Mouse (Mus musculus) stomach, embryonic 16.5 days (tissue): ENCODE results near the gene C1ql3. TPM values are rescaled to one million over a fixed set of nuclear protein-coding genes. Genes with fewer than 3 reads are reported as not detected.
A peak's percentile ranks its signal among the peaks of the same experiment; 100 is the strongest.

Experiments
- ATAC-seq: fragments of 200-750 bp; cut with Nextera tagmentation; 2 replicates; pipeline ENCODE4 v1.8.0; 2017; ENCODE audit warnings: moderate number of reproducible peaks, moderate TSS enrichment; ENCODE audit not compliant: insufficient read depth, low FRiP score
- H3K27ac ChIP-seq: fragments of 300-500 bp; sonication (generic); 2 replicates; pipeline ENCODE4 v1.5.1; 2014; ENCODE audit warnings: low read length
- H3K27me3 ChIP-seq: fragments of 300-500 bp; sonication (generic); 2 replicates; pipeline ENCODE4 v1.6.1; 2014; ENCODE audit warnings: low read length, control low read depth, mixed read lengths; ENCODE audit not compliant: control insufficient read depth, insufficient read depth
- H3K36me3 ChIP-seq: fragments of 300-500 bp; sonication (generic); 2 replicates; pipeline ENCODE4 v1.6.1; 2014; ENCODE audit warnings: low read length; ENCODE audit not compliant: control insufficient read depth, insufficient read depth
- H3K4me1 ChIP-seq: fragments of 300-500 bp; sonication (generic); 2 replicates; pipeline ENCODE4 v1.6.1; 2014; ENCODE audit warnings: low read length, control low read depth, mixed read lengths; ENCODE audit not compliant: control insufficient read depth, insufficient read depth
- H3K4me2 ChIP-seq: fragments of 300-500 bp; sonication (generic); 2 replicates; pipeline ENCODE4 v1.6.1; 2014; ENCODE audit warnings: low read depth, low read length, mixed read lengths
- H3K4me3 ChIP-seq: fragments of 300-500 bp; sonication (generic); replicated peaks from 2 replicates; pipeline ENCODE4 v1.5.1; 2014; ENCODE audit warnings: mild to moderate bottlenecking, low read length
- H3K9ac ChIP-seq: fragments of 300-500 bp; sonication (generic); 2 replicates; pipeline ENCODE4 v1.6.1; 2014; ENCODE audit warnings: low read length
- H3K9me3 ChIP-seq: fragments of 300-500 bp; sonication (generic); replicated peaks from 2 replicates; pipeline ENCODE4 v1.6.1; 2016; ENCODE audit warnings: low read length, control low read depth; ENCODE audit not compliant: control insufficient read depth
- WGBS: fragments of 180-500 bp; shearing (Covaris S2); extraction: QIAGEN DNeasy Blood & Tissue Kit; methylation state at CpG from one replicate; pipeline ENCODE4 v1.1.7; 2014; 5-methylcytosine and 5-hydroxymethylcytosine counted together
- polyA plus RNA-seq: library from polyadenylated mRNA; unstranded; fragments of >200 nt; fragmentation: Nextera tagmentation; extraction: Ambion mirVana; gene quantifications from 2 replicates; pipeline ENCODE4 v1.2.1, GENCODE M21; 2015

Gene C1ql3
- polyA plus RNA-seq, 1 experiment from 2014 or later: 0.39 TPM

DNA sequence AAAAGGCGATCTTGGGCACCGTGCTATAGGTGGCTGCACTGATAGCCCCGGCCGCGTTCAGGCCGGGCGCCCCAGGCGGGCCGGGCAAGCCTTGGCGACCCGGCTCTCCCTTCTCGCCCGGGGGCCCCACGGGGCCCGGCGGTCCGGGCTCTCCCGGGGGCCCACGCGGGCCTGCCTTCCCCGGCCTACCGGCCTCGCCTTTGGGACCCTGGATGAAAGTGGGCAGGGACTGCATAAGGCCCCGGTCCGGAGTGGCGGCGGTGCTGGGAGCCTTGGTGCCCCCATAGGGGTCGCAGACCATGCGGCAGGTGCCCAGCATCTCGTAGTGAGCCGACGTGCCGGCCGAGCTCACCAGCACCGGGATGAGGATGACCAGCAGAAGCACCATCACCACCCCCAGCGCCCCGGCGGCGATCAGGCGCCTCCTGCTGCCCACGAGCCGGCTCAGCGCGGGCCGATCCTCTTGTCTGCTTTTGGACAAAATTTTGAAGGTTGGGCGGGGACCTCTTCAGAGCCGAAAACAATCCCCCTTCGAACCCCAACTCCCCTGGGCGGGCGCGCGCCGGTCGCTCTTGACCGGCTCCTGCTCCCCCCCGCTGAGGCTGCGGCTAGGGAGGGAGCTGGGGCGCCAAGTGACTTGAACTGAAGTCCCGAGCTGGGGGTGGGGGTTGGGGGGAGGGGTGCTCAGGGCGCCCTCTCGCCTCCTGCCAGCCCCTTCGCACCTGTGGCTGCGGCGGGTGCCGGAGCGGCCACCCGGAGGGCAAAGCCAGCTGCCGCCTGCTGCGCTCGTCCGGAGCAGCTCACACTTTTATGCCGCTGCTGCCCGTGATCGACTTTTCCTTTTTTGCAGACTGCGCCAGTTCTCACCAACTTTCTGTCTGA, 905 bp downstream of the C1ql3 start:
- Histone ChIP-seq H3K27ac (no peak overlapping the region), H3K4me2 (peak overlapping the region; percentile 97), H3K9me3 (no peaks in the 10 kb centered on the region), H3K36me3 (no peaks in the 10 kb centered on the region), H3K4me3 (peak overlapping the region; percentile 56), H3K27me3 (peaks cover 31% of the 10 kb centered on the region), H3K4me1 (0 out of 2 replicates have a peak, but pooled peaks cover 6% of the 10 kb centered on the region), H3K9ac (peak overlapping the region; percentile 63)
- under 1% methylated on average over 74 of the region's 75 CpGs for WGBS
- peak; percentile 56 for ATAC-seq

GRCm38 (mm10) chr2:13010030-13010459, 1.6 kb downstream of the C1ql3 start:
- no peak for ATAC-seq
- peak overlapping the region; percentile 56 for H3K4me3 ChIP-seq
- WGBS: 5% methylated on average over 31 of the region's 31 CpGs
- H3K4me1 ChIP-seq: 0 out of 2 replicates have a peak, but pooled peaks cover 6% of the 10 kb centered on the region
- H3K4me2 ChIP-seq: peak overlapping the region; percentile 97
- no peak overlapping the region for H3K27ac ChIP-seq
- peak overlapping the region; percentile 63; the same call in 1 of the 2 replicates for H3K9ac ChIP-seq
- H3K36me3 ChIP-seq: no peaks in the 10 kb centered on the region
- no peaks in the 10 kb centered on the region for H3K9me3 ChIP-seq
- H3K27me3 ChIP-seq: peaks cover 31% of the 10 kb centered on the region

DNA sequence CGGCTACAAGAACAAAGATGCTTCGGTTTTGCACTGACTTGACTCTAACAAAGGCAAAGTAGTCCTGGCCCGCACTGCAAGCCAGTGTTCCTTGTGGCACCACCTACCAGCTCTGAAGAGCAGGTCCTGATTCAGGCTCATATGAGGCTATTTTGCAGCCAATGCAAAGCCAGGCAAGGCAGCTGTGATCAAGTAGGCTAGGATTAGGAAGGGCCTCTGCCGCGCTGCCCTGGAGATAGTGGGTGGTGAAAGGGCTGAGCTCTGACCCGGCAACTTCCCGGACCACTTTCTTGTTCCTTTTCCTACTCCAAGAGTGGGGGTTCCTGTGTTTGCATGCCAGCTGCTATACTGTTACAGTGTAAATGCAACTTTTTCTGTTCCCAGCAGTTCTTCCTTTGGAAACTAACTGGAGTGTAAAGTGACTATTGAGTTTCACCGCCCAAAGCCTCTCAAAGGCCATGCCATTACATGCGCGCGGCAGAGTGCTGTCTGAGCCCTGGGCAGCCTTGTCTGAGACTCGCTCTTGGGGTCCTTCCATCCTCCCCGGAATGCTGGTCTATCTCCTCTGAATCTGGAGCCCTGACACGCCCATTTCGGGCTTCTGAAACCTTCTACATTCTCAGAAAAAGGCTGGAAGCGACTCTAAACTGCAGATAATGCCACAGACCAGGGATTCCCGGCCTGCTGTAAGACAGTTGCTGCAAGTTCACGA, 2.2 kb downstream of the C1ql3 start:
- peak overlapping the region; percentile 56 for H3K4me3 ChIP-seq
- ATAC-seq: no peak
- peak overlapping the region; percentile 97 for H3K4me2 ChIP-seq
- H3K9ac ChIP-seq: no peak overlapping the region
- H3K4me1 ChIP-seq: 0 out of 2 replicates have a peak, but pooled peaks cover 6% of the 10 kb centered on the region
- peaks cover 31% of the 10 kb centered on the region for H3K27me3 ChIP-seq
- no peak overlapping the region for H3K27ac ChIP-seq
- 19% methylated on average over 18 of the region's 18 CpGs for WGBS
- no peaks in the 10 kb centered on the region for H3K9me3 ChIP-seq
- H3K36me3 ChIP-seq: no peaks in the 10 kb centered on the region

DNA sequence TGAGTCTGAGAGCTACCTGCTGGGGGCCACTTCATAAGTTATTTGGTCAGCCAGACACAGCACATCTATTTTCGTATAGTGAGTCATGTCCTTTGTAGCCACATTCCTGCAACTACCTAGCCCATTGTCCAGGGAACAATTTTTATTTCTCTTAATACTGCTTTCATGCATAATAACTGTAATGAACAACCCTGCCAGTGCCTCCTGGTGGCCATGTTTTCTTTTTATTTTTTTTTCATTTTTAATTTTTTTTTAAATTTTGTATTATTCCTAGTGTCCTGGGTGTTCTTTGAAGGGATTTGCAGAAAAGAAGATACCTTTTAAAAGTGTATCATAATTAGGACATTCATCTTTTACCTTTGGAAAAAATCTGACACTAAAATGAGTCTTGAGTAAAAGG, 3.2 kb downstream of the C1ql3 start:
- no peaks in the 10 kb centered on the region for H3K9me3 ChIP-seq
- H3K9ac ChIP-seq: no peak overlapping the region
- no peak for ATAC-seq
- H3K4me1 ChIP-seq: 0 out of 2 replicates have a peak, but pooled peaks cover 6% of the 10 kb centered on the region
- no peak overlapping the region for H3K4me2 ChIP-seq
- H3K36me3 ChIP-seq: no peaks in the 10 kb centered on the region
- H3K4me3 ChIP-seq: no peak overlapping the region
- WGBS: 89% methylated on average over 1 of the region's 1 CpGs
- no peak overlapping the region for H3K27ac ChIP-seq
- H3K27me3 ChIP-seq: peaks cover 31% of the 10 kb centered on the region

DNA sequence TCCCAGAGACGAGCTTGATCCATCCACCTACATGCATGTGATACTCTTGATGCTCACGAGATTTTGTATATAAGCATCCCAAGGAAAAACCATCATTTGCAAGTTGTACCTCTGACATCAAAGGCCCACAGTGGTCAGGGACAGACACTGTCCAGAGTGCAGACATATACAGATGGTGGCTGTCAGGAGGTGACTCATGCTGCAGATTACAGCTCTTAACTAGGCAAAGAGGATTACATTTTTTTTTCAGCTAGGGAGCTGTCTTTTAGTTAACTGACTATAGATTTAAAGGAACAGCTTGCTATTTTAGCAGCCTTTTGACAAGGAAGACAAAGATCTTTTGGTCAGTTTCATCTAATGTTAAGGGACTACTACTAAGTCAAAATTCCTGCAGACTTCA, 11.6 kb downstream of the C1ql3 start:
- Histone ChIP-seq H3K4me1 (no peaks in the 10 kb centered on the region), H3K27me3 (no peaks in the 10 kb centered on the region), H3K4me2 (no peak overlapping the region), H3K4me3 (no peak overlapping the region), H3K27ac (no peak overlapping the region), H3K9me3 (no peaks in the 10 kb centered on the region), H3K9ac (no peak overlapping the region), H3K36me3 (no peaks in the 10 kb centered on the region)
- no peak for ATAC-seq
- 51% methylated on average over 2 of the region's 2 CpGs for WGBS

- H3K36me3 ChIP-seq: no peaks in the 10 kb centered on the region
- no peak overlapping the region for H3K4me3 ChIP-seq
- no peak overlapping the region for H3K27ac ChIP-seq
- ATAC-seq: no peak
- no peaks in the 10 kb centered on the region for H3K4me1 ChIP-seq
- H3K27me3 ChIP-seq: no peaks in the 10 kb centered on the region
- no peaks in the 10 kb centered on the region for H3K9me3 ChIP-seq
- H3K4me2 ChIP-seq: no peak overlapping the region
- WGBS: 77% methylated on average over 4 of the region's 4 CpGs
- H3K9ac ChIP-seq: no peak overlapping the region
Observed at GRCm38 (mm10) chr2:12984901-12985732, 26.5 kb downstream of the C1ql3 start.

DNA sequence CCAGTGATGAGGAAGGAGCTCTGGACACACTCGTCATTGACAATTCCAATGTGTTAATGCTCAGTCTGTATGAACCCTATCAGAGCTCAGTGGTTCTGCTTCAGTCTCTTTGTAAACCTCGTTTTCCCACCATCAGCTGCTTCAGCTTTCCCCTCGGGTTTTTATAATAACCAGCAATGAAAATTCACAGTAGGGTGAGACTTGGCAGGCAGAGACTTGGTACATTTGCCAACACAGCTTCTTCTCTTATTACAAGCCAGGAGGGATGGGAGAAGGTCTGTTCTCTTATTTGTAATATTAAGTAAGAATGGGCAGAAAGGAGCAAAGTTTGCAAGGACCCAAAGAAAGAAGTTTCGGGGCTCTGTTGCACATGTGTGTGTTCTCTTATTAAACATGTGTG, 32.8 kb downstream of the C1ql3 start:
- H3K4me2 ChIP-seq: no peak overlapping the region
- H3K4me3 ChIP-seq: no peak overlapping the region
- H3K4me1 ChIP-seq: no peaks in the 10 kb centered on the region
- no peak overlapping the region for H3K27ac ChIP-seq
- no peak overlapping the region for H3K9ac ChIP-seq
- ATAC-seq: no peak
- WGBS: 73% methylated on average over 4 of the region's 4 CpGs
- H3K9me3 ChIP-seq: no peaks in the 10 kb centered on the region
- no peaks in the 10 kb centered on the region for H3K36me3 ChIP-seq
- H3K27me3 ChIP-seq: no peaks in the 10 kb centered on the region

DNA sequence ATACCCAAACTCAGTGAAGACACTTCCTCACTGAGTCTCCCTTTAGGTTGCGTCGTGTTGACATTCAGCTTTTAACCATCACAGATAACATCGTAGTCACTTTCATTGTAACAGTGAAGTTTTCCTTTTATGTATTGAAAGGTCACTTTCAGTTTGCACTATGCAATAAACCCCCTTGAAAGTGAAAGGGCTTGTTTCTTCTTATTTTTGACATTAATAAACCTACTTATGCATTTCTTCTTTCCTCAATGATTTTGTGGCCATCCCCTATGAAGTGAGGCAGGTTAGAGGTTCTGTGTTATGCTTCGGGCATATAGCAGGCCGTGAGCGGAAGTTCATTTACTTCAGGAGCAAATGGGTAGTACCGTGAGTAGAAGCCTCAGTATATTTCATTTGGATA, 34.2 kb downstream of the C1ql3 start:
- H3K9ac ChIP-seq: no peak overlapping the region
- H3K4me2 ChIP-seq: no peak overlapping the region
- no peak overlapping the region for H3K4me3 ChIP-seq
- H3K4me1 ChIP-seq: no peaks in the 10 kb centered on the region
- 89% methylated on average over 7 of the region's 7 CpGs for WGBS
- no peak overlapping the region for H3K27ac ChIP-seq
- no peaks in the 10 kb centered on the region for H3K27me3 ChIP-seq
- H3K36me3 ChIP-seq: no peaks in the 10 kb centered on the region
- no peak for ATAC-seq
- H3K9me3 ChIP-seq: no peaks in the 10 kb centered on the region
